Mouse (Mus musculus): ENCODE results near the gene AB124611. TPM values are rescaled to one million over a fixed set of nuclear protein-coding genes. Genes with fewer than 3 reads are reported as not detected.
A peak's percentile ranks its signal among the peaks of the same experiment; 100 is the strongest.
"Not testable (repeated sequence)": the region's sequence is repeated elsewhere in the genome, so short reads cannot be mapped to it uniquely, and the experiment has no call there.

The AB124611 gene
- polyA plus RNA-seq (2015; fragmentation: Nextera tagmentation; extraction: Ambion mirVana) = 5.1 and 6.9 TPM in 2 replicates

GRCm38 (mm10) chr9:21525937-21526633, at the start of gene AB124611:
Gene AB124611, plus strand, starts transcription at chr9:21526176.
- WGBS = 53% methylated on average over 14 of the region's 14 CpGs
- peaks cover 8% of the 10 kb centered on the region; the same call in 1 of the 2 replicates for H3K4me1 ChIP-seq
- no peak within 1 kb of the TSS for H3K4me3 ChIP-seq (replicated peaks)
- 0 out of 2 replicates have a peak within 1 kb of the TSS, but pooled peaks have one; percentile 39 for H3K27ac ChIP-seq (replicated peaks)
- ATAC-seq (ENCODE audit: insufficient number of reproducible peaks, low FRiP score, low TSS enrichment, low read depth) = no peak
- H3K27me3 ChIP-seq = no peaks in the 10 kb centered on the region
- 0 out of 2 replicates have a peak, but pooled peaks cover 3% of the 10 kb centered on the region for H3K36me3 ChIP-seq
- H3K9me3 ChIP-seq (replicated peaks) = no peaks in the 10 kb centered on the region
- no peak within 1 kb of the TSS for H3K9ac ChIP-seq
- no peak within 1 kb of the TSS for H3K4me2 ChIP-seq (replicated peaks)

GRCm38 (mm10) chr9:21477707-21478106, 48.3 kb upstream of the AB124611 start:
- WGBS = over 99% methylated on average over 6 of the region's 6 CpGs

GRCm38 (mm10) chr9:21484065-21484464, 41.9 kb upstream of the AB124611 start:
- Histone ChIP-seq H3K9me3 (replicated peaks) (no peaks in the 10 kb centered on the region), H3K4me2 (replicated peaks) (no peak overlapping the region), H3K27ac (replicated peaks) (no peak overlapping the region), H3K9ac (no peak overlapping the region), H3K36me3 (peaks cover 75% of the 10 kb centered on the region), H3K27me3 (no peaks in the 10 kb centered on the region), H3K4me3 (replicated peaks) (no peak overlapping the region), H3K4me1 (no peaks in the 10 kb centered on the region)
- ATAC-seq (ENCODE audit: insufficient number of reproducible peaks, low FRiP score, low TSS enrichment, low read depth) = no peak
- WGBS = 91% methylated on average over 4 of the region's 4 CpGs

More at GRCm38 (mm10) chr9:21477707-21478106, 48.3 kb upstream of the AB124611 start:
- H3K27me3 ChIP-seq = no peaks in the 10 kb centered on the region
- no peak overlapping the region for H3K27ac ChIP-seq (replicated peaks)
- peaks cover 94% of the 10 kb centered on the region for H3K36me3 ChIP-seq
- no peaks in the 10 kb centered on the region for H3K4me1 ChIP-seq
- H3K9ac ChIP-seq = no peak overlapping the region
- no peak overlapping the region for H3K4me3 ChIP-seq (replicated peaks)
- no peak overlapping the region for H3K4me2 ChIP-seq (replicated peaks)
- ATAC-seq (ENCODE audit: insufficient number of reproducible peaks, low FRiP score, low TSS enrichment, low read depth) = no peak
- 0 out of 2 replicates have a peak, but pooled peaks cover 8% of the 10 kb centered on the region for H3K9me3 ChIP-seq (replicated peaks)

- H3K9me3 ChIP-seq (replicated peaks); H3K4me2 ChIP-seq (replicated peaks); ATAC-seq (ENCODE audit: insufficient number of reproducible peaks, low FRiP score, low TSS enrichment, low read depth); H3K9ac ChIP-seq; H3K27ac ChIP-seq (replicated peaks); H3K4me3 ChIP-seq (replicated peaks); H3K27me3 ChIP-seq: not testable (repeated sequence)
- WGBS = 100% methylated on average over 1 of the region's 2 CpGs
- peaks cover 66% of the 10 kb centered on the region for H3K36me3 ChIP-seq
- peaks cover 11% of the 10 kb centered on the region for H3K4me1 ChIP-seq
Observed at GRCm38 (mm10) chr9:21488246-21488645, 37.7 kb upstream of the AB124611 start.

- Histone ChIP-seq H3K27ac (replicated peaks) (no peak overlapping the region), H3K36me3 (peaks cover 47% of the 10 kb centered on the region), H3K9me3 (replicated peaks) (no peaks in the 10 kb centered on the region), H3K9ac (no peak overlapping the region), H3K4me3 (replicated peaks) (no peak overlapping the region), H3K27me3 (no peaks in the 10 kb centered on the region), H3K4me1 (peaks cover 33% of the 10 kb centered on the region), H3K4me2 (replicated peaks) (no peak overlapping the region)
- 90% methylated on average over 9 of the region's 9 CpGs for WGBS
- ATAC-seq (ENCODE audit: insufficient number of reproducible peaks, low FRiP score, low TSS enrichment, low read depth) = no peak
Observed at GRCm38 (mm10) chr9:21490696-21491095, 35.3 kb upstream of the AB124611 start.

- Histone ChIP-seq H3K36me3 (peaks cover 33% of the 10 kb centered on the region), H3K4me1 (peaks cover 46% of the 10 kb centered on the region), H3K27me3 (no peaks in the 10 kb centered on the region), H3K27ac (replicated peaks) (no peak overlapping the region), H3K9ac (no peak overlapping the region), H3K4me3 (replicated peaks) (no peak overlapping the region), H3K9me3 (replicated peaks) (no peaks in the 10 kb centered on the region), H3K4me2 (replicated peaks) (no peak overlapping the region)
- WGBS = 62% methylated on average over 2 of the region's 2 CpGs
- ATAC-seq (ENCODE audit: insufficient number of reproducible peaks, low FRiP score, low TSS enrichment, low read depth) = no peak
Observed at GRCm38 (mm10) chr9:21493907-21494306, 32.1 kb upstream of the AB124611 start.

GRCm38 (mm10) chr9:21494726-21495125, 31.2 kb upstream of the AB124611 start:
- Histone ChIP-seq H3K4me2 (replicated peaks) (peak overlapping the region; percentile 57; the same call in 1 of the 2 replicates), H3K27me3 (no peaks in the 10 kb centered on the region), H3K9me3 (replicated peaks) (no peaks in the 10 kb centered on the region), H3K27ac (replicated peaks) (no peak overlapping the region), H3K4me1 (peaks cover 46% of the 10 kb centered on the region), H3K36me3 (peaks cover 35% of the 10 kb centered on the region), H3K9ac (no peak overlapping the region), H3K4me3 (replicated peaks) (no peak overlapping the region)
- WGBS = 68% methylated on average over 9 of the region's 9 CpGs
- no peak for ATAC-seq (ENCODE audit: insufficient number of reproducible peaks, low FRiP score, low TSS enrichment, low read depth)

GRCm38 (mm10) chr9:21496308-21497049, 29.5 kb upstream of the AB124611 start:
- H3K36me3 ChIP-seq = peaks cover 32% of the 10 kb centered on the region
- peak overlapping the region; percentile 57 for H3K4me2 ChIP-seq (replicated peaks)
- no peaks in the 10 kb centered on the region for H3K9me3 ChIP-seq (replicated peaks)
- peaks cover 46% of the 10 kb centered on the region for H3K4me1 ChIP-seq
- peak overlapping the region; percentile 95 for H3K27ac ChIP-seq (replicated peaks)
- peak; percentile 92 for ATAC-seq (ENCODE audit: insufficient number of reproducible peaks, low FRiP score, low TSS enrichment, low read depth)
- 39% methylated on average over 19 of the region's 19 CpGs for WGBS
- H3K27me3 ChIP-seq = no peaks in the 10 kb centered on the region
- peak overlapping the region; percentile 40 for H3K4me3 ChIP-seq (replicated peaks)
- H3K9ac ChIP-seq = peak overlapping the region; percentile 33

GRCm38 (mm10) chr9:21497050-21497542, 28.9 kb upstream of the AB124611 start:
- Histone ChIP-seq H3K36me3 (peaks cover 26% of the 10 kb centered on the region), H3K27me3 (no peaks in the 10 kb centered on the region), H3K9ac (no peak overlapping the region), H3K9me3 (replicated peaks) (no peaks in the 10 kb centered on the region), H3K4me3 (replicated peaks) (peak overlapping the region; percentile 40), H3K4me1 (peaks cover 45% of the 10 kb centered on the region), H3K27ac (replicated peaks) (peak overlapping the region; percentile 95), H3K4me2 (replicated peaks) (peak overlapping the region; percentile 57)
- 50% methylated on average over 16 of the region's 16 CpGs for WGBS
- ATAC-seq (ENCODE audit: insufficient number of reproducible peaks, low FRiP score, low TSS enrichment, low read depth) = no peak; the same call in 1 of the 2 replicates

- H3K9ac ChIP-seq = no peak overlapping the region
- 0 out of 2 replicates have a peak overlapping the region, but pooled peaks have one; percentile 40 for H3K4me3 ChIP-seq (replicated peaks)
- WGBS = 72% methylated on average over 2 of the region's 2 CpGs
- no peak for ATAC-seq (ENCODE audit: insufficient number of reproducible peaks, low FRiP score, low TSS enrichment, low read depth)
- H3K27me3 ChIP-seq = no peaks in the 10 kb centered on the region
- peak overlapping the region; percentile 95 for H3K27ac ChIP-seq (replicated peaks)
- no peaks in the 10 kb centered on the region for H3K9me3 ChIP-seq (replicated peaks)
- peaks cover 23% of the 10 kb centered on the region for H3K36me3 ChIP-seq
- peak overlapping the region; percentile 57 for H3K4me2 ChIP-seq (replicated peaks)
- H3K4me1 ChIP-seq = peaks cover 41% of the 10 kb centered on the region
Observed at GRCm38 (mm10) chr9:21497664-21498063, 28.3 kb upstream of the AB124611 start.

- H3K4me3 ChIP-seq (replicated peaks) = no peak overlapping the region
- peaks cover 33% of the 10 kb centered on the region for H3K4me1 ChIP-seq
- H3K36me3 ChIP-seq = peaks cover 24% of the 10 kb centered on the region
- no peak overlapping the region for H3K4me2 ChIP-seq (replicated peaks)
- 88% methylated on average over 12 of the region's 12 CpGs for WGBS
- no peak overlapping the region for H3K9ac ChIP-seq
- H3K9me3 ChIP-seq (replicated peaks) = no peaks in the 10 kb centered on the region
- H3K27me3 ChIP-seq = no peaks in the 10 kb centered on the region
- ATAC-seq (ENCODE audit: insufficient number of reproducible peaks, low FRiP score, low TSS enrichment, low read depth) = no peak
- peak overlapping the region; percentile 95 for H3K27ac ChIP-seq (replicated peaks)
Observed at GRCm38 (mm10) chr9:21498284-21498902, 27.6 kb upstream of the AB124611 start.
